Mouse (Mus musculus) heart, adult 18-20 months (tissue): ENCODE measurements around the gene Sem1. TPM values are rescaled to one million over a fixed set of nuclear protein-coding genes. Genes with fewer than 3 reads are reported as not detected.
A peak's percentile ranks its signal among the peaks of the same experiment; 100 is the strongest.
"Not testable (repeated sequence)": the region's sequence is repeated elsewhere in the genome, so short reads cannot be mapped to it uniquely, and the experiment has no call there.

Experiments
- DNase-seq, 2 experiments: peaks; one replicate each; pipeline ENCODE4 v3.0.0; 2021 to 2022; ENCODE audit warnings: mixed read lengths in 1 of 2
- long read RNA-seq, 2 experiments: library from polyadenylated mRNA; stranded (forward); transcript quantifications; one replicate each; pipeline ENCODE4 v2.0.0; 2021
- total RNA-seq, 2 experiments: library from RNA; stranded (reverse); gene quantifications; 2 replicates each; pipeline ENCODE4 v1.2.3; 2021

Sem1 gene
- 100 to 1,000 TPM; 106 to 124 TPM for total RNA-seq
- long read RNA-seq, experiment 1, transcript Sem1-201 (3 exons, 1,472 nt): major isoform, 468 of 480 reads
- long read RNA-seq, experiment 1, partial matches to known transcripts: 0 of 480 reads
- long read RNA-seq, experiment 1, other reads (novel, unspliced or antisense): 11 of 480 reads
- long read RNA-seq, experiment 2, transcript Sem1-201 (3 exons, 1,472 nt): major isoform, 381 of 388 reads
- long read RNA-seq, experiment 2, partial matches to known transcripts: 6 of 388 reads
- long read RNA-seq, experiment 2, other reads (novel, unspliced or antisense): 1 of 388 reads

DNA sequence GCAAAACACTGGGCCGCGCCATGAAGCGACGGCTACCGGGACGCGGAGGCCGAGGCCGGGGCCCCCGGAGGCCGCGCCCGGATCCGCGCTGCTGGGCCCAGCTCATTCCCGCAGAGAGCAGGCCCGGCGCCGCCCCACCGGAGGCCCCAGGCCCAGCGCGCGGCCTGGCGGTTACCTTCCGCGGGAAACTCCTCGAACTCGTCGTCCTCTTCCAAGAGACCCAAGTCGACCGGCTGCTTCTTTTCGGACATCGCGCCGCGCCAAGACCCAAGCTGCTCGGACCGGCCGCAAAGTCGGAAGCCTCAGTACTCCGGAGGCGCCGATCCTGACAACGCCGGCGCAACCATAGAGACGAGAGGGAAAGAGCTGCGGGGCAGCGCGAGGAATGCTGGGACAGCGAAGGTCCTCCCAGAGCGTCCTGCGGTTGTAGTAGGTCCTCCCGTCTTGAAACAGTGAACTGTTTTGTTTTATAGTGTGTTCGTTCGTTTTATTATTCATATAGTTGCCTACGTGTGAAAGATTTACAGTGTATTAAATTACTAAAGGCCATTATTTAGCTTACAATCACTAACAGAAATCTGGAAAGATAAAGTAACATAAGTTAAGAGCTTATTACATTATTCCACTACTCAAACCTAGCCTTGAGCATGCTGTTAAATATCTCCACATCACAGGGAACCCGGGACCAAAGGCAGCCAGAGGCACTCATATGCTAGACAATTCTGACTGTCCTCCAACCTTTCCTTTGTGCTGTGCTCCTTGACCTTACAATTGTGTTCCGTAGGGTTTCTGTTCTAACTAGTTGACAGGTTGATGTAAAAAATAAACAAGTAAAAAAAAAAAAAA, at the start of gene Sem1:
TSS of gene Sem1 (minus strand) at position 360 of the 846 bp plus-strand sequence.
- DNase-seq: peak; percentile 94 to 95

DNA sequence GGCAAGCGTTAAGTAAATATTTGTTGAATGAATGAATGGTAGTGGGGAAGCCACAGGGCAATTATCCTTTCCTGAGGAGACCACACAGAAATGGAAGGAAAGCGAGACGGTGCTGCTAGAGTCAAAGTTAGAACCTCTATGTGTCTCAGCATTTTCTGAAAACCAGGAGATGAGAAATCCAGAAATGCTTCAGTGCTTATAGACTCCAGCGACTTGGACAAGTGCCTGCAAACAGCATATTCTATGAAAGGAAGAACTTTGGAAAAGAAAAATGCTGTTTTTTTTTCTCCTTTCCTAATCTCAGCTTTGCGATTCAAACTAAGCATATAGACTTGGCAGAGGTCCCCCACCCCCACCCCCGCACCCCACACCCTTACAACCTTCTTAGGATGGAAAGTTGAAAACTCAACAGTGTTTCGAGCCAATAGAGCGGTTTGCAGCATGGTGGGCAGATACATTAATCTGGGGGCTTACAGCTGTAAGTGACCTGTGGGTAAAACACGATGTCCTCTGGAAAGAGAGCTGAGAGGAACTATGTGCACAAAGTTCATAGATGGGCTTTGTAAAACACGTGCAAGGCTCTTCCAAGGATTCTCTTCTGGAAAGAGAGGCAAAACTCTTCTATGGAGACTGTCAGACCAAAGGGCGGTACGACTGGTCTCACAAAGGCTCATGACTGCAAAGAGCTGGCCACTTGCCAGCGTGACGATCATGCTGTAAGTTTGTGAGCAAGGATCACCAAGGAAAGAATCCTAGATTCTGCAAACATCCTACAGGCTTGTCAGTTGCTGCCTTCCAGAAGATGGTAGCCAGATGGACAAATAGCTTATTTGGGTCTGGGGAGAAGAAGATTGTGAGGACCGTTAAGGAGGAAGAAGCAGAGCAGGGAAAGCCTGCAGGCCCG, 44.6 kb upstream of the Sem1 start:
- peak in 1 of 2 experiments; percentile 50 for DNase-seq

DNA sequence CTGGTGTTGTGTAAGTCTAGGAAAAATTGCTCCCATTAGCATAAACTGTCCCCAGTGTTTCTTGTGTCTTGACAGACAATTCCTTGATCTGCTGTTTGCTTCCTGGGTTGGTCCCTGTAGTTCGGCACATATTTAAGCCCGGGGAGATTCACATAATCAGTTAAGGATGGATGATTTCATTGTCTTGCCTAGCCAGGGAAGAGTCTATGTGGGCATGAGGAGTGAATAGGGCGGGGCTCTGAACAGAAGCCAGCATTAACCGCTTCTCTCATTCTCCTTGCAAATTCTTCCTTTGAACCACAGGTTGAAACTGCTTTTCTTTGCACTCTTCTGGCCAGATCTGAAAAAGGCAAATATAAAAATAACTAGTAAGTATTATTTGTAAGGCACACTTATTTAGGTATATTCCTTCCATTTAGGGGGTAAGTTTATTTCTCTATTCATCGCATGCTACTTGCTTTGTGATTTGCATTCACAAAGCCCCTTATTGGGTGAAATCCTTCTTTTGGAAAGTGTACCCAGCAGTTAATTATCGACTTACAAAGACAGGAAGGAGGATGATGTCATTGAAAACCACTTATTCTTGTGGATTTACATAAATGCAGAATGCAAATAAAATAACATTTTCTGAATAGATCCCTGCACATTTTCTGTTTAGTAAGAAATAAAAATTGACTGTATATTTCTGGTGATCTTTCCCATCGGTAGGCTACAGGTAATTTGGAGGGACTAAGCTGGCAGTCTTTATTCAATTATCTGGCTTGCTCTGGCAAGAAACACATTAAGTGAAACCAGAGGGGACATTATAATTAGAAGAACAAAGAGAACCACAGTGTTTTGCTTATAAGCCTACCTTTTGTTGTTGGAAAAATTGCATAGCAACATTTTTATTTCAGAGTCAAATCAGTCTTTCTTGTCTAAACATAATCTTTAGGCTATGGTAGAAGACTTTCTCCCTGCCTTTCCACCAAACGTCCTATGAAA, 25.4 kb upstream of the Sem1 start:
- DNase-seq: no peak

DNA sequence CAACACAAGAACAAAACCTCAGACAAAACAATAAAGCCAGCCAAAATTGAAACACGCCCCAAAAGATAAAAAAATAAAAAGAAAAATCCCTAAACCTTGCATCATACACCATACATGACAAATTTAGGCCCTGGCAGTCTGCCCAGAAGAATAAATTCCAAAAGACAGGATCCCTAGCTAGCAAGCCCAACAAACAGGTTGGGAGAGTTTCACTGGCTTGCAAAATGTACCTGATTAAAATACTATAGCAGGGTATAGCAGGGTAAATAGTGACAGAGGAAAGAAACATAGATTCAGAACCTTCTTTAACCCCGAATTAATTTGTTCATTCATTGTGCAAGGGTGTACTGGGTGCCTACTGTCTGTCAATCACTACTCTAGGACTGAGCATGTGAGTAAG, 7.8 kb upstream of the Sem1 start:
- DNase-seq: no peak

DNA sequence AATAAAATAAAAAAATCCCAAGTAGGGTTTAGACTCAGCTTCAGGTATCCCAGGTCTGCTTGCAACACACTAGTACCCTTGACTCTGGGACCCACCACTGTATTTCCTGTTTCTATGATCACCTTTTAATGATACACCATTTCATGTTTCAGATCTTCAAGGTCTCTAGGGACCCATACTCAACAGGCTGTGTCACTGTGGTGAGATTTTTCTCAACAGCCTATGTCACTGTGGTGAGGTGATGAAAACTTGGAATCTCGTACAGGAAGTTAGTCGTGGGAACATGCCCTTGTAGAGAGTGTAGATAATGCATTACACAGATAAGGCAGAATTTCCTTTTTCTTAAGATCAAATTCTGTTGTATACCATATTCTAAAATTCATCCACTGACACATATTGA, 3.4 kb upstream of the Sem1 start:
- DNase-seq: no peak

DNA sequence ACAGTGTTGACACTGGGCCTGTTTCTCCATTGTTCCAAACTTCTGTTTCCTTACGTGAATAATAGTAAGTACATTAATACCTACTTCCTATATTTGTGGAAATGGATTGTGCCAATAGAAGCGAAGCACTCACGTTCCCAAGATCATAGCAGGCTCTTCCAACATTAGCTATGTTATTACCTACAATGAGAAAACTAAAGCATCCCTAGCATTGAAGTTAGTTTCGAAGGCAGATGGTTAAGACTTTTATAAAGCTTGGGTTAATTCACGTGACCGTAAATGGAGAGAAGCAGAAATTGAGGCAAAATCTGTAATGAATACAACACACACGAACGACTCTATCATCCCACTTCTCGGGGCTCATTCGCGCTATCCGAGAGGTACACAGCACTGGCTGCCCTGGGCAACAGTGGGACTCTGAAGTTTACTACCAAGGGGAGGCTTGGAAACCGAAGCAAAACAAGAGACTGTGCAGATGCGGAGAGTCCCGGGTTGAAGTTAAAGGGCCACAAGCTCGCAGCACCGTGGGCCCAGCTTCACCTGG, 650 bp downstream of the Sem1 start:
- DNase-seq: no peak

DNA sequence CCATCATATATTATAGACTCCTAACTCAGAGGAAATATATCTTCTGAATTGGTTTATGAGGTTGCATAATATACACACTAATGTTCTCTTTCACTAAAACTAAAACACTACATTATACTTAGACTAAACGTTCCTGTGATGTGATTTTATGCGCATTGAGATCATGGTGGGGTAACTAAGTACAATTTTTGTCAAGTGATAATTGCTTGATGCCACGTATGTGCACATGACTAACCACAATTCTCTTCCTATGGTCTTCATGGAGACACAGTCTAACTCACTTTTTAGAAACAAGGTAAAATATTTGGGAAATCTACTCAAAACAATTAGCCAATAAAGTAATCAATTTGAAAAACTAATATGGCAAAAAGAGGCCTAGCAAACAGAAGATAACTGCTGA, 1.2 kb downstream of the Sem1 start:
- DNase-seq: no peak

DNA sequence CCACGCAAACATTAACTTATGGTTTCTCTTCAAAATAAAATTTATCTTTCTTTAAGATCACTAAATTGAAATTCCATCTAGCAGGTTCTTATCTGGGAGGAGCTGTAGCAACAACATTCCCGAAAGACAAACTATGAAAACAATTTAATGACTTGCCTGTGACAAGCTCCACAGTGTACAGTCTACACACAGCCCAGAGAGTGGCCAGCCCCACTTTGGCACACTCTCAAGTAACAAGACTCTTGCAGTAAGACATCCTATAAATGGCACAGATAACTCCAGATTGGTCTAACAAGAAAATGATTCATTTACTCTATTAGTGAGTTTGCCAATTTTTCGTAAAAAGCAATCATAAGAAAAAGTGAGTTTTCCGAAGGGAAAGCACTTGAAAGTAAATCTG, 2.7 kb downstream of the Sem1 start:
- no peak for DNase-seq

DNA sequence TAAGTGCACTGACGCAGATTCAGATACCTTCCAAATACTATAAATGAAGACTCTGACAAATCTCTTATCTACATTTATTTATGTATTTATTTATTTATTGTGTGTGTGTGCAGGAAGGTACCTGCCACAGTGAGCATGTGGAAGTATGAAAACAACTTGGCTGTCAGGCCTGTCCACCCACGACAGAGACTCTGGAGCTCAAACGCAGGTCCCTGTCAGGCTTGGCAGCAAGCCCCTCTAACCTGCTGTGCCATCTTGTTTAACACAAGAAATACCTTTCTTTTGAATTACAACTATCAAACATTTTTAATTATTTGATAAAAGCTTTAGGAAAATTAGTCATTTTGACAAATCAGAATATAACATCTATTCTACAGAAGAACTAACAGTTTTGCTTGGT, 10.0 kb downstream of the Sem1 start:
- DNase-seq: no peak

DNA sequence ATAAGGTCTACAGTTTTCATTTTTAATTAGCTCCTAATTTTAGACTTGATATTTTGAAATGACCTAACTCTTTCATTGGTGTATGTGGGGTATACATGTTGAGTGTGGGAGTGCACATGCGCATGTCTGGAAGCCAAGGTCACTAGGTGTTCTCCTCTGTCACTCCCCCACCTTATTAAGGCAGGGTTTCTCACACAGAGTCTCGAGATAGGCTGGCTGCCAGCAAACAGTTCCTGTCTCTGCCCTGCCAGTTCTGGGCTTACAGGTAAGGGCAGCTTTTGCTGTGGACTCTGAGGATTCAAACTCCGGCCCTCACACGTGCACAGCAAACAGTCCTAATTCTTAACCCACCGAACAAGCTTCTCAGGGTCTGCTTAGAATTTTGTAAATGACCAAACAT, 14.8 kb downstream of the Sem1 start:
- peak; percentile 57 to 69 for DNase-seq

DNA sequence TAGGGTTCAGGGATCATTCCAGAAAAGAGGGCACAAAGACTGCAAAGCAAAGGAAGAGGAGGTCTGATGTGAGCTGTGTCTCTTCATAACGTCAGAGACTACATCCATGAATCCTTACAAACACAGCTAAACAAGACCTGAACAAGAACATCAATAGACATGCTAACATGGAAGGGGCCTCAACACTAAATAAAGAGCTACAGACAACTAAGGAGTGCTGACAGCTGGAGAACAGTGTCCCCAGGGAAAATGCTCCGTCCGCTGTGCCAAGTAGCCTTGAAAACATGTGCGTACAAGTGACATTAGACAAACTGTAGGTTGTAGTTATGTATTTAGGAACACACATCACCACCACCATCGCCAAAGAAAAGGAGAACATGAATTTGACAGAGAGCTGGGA, 15.7 kb downstream of the Sem1 start:
- DNase-seq: peak; percentile 44 to 48

DNA sequence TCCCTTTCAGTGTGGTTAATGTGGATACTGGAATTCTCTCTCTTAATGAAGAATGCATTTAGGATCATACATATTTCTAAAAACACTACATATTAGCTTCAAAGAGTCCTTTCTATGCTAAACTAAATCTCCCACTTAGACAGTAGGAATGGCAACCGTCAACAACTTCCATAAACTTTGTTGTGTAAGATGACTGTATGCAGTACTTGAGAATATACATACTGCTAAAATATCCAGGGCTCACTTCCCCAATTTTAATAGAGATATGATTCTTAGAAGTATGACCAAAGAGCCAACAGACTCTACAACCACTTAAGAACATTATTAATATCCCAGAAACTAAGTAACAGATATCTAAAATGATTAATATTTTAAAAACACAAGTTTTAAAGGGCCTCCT, 20.8 kb downstream of the Sem1 start:
- no peak for DNase-seq

DNA sequence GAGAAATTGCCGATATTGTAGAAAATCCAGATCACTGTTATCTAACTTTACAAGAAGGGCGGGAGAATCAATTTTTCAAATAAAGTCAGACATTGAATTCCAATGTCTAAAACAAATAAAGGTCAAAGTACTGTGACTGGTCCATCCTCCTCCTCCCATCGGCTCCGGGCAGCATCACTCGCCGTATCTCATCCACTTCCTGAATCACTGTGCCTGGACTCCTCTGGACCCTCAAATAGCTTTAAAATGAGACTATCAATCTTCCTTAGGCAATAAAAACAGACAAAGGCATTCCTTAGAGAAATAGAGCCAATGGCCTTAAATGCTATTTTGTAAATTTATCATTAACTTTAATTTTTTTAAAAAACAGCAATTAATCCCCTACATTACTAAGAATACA, 26.5 kb downstream of the Sem1 start:
- no peak for DNase-seq

DNA sequence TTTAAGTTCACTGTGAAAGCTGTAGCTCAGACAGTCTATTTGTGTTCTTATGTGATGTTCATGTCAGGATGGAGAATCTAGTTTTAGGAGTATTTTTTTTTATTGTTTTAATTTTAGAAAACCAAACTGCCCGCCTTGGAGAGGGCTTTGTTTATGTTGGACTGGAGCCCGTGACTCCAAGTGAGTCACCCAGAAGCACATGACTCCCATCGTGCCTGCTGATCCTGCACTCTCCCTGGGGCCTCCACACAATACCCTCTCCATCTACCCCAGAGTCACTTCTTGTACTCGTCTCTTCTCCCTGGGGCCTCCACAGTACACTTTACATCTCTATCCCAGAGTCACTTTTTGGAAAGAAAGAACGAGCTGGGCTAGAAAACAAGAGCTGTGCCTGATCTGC, 30.5 kb downstream of the Sem1 start:
- DNase-seq: peak; percentile 17 to 22

DNA sequence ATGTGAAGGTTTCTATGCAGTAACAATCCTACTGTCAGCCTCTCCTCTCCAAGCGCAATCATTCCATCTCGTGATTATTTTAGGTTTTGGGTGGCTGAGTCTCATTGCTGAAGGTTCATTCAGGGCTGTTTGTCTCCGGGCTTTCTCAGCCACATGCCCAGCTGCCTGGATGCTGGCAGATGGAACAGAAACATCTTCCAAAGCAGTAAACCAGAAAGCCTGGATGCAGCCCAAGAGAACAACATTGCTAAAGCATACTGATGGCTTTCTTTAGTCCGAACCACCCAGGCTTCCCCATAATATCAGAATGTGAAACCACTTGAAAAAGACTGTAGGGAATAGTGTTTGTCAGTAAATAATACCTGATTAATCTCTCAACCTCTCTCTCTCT, 34.2 kb downstream of the Sem1 start:
- DNase-seq: no peak

DNA sequence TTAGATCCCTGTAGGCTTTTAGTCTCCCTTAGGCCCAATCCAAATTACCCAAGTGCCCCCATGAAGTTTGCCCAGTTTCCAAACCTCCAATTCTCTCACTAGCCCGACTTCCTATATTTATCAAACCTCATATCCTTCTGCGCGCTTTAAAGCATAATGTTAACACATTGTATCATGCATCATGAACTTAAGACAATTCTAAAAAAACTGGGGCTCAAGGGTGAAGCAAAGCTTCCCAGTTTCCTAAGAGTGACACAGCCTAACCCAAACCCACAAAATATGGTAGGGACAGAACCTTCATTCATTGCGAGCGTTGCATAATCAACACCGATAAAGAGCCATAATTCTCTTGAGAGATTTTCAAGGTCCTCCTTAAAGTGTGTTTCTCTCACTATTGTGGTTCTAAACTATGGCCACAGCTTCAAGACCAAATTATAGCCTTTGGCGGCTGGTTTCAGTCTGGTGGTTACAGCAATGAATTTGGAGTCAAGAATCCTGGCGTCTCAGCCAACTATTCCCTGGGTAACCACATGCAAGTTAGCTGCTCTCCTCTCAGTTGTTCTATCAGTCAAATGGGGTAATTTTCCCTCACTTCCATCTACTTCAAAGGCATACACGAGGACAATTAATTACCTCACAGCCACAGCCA, 34.7 kb downstream of the Sem1 start:
- no peak for DNase-seq

DNA sequence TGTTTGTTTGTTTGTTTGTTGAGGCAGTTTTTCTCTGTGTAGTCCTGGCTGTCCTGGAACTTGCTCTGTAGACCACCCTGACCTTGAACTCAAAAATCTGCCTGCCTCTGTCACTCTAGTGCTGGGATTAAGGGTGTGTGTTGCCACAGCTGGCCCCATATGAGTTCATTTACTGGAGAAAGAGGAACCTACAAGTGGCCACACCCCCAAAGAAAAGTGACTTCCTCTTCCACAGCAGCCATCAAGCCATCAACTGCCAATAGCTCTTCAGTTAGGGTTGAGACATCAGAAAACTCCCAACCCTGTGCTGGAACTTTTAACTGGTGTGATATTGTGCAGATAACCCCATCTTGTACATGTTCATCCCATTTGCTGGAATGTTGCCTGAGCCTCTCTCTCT, 36.3 kb downstream of the Sem1 start:
- no peak for DNase-seq

DNA sequence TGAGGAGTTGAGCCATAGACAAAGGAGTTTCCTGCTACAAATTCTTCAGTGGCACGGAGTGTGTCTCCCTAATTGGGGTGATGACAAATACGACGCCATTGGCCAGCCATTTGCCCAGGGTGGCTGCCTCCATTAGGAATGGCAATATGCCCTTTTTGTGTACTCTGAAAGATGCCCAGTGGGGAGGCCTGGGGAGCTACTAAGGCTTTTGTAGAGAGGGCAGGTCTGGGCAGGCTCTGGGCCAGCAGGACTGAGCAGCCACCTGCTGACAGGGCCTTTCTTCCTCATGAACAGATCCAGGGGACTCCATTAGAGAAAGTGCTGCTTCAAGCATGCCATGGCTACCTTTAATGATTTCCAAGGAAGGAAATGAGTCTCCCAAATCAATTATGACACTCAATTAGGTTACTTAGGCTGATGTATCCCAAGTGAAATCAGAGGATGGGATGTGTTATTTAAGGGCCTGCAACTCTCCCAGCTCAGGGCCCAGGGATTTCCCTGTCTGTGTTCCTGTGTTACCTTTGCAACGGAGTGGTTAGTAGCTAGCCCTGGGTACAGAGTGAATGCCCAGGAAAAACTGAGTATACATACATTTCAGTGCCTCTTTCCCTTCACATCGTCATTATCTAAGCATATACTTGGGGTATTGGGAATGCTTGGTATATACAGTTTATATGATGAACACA, 41.5 kb downstream of the Sem1 start:
- DNase-seq: no peak

DNA sequence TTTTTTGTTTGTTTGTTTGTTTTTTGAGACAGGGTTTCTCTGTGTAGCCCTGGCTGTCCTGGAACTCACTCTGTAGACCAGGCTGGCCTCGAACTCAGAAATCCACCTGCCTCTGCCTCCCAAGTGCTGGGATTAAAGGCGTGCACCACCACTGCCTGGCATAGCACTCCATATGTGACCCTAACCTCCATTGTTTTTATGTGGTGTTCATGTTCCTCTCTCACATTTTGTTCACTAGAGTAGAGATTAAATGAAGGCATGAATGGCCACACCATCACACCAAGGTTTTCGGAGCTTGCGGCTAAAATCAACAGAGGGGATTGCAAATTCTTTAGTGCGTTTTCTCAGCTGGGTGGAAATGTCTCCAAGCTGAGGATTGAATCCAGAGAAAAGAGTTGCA, 42.1 kb downstream of the Sem1 start:
- DNase-seq: not testable (repeated sequence)
